Mouse (Mus musculus): Measurements from ENCODE around the gene 4933430I17Rik. TPM values are rescaled to one million over a fixed set of nuclear protein-coding genes. Genes with fewer than 3 reads are reported as not detected.

4933430I17Rik gene
- polyA plus RNA-seq, 2 experiments = 0.35 to 0.54 TPM

DNA sequence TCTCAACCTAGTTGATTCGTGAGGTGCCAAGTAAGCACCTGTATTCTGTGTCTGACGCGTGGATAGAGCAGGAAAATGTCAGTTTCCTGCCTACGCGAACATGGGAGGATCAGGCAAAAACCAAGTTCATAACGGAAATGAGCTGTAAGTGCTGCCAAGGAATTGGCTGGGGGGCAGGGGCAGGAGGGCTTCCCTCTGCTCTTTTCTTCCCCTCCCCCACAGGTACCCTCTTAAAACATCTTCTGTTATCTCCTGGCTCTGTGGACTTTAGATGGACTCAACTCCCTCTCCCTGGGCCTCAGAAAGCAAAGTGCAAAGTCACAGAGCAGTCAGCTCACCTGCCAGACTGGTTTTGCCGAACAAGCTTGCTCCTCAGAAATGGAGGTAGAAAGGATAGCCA lies 22.2 kb upstream of the 4933430I17Rik start:
- Histone ChIP-seq H3K36me3 (ENCODE audit: control insufficient read depth, insufficient read depth, low read length) (peaks cover 32% of the 10 kb centered on the region), H3K4me1 (ENCODE audit: control insufficient read depth, insufficient read depth, low read length) (peaks cover 13% of the 10 kb centered on the region), H3K9ac (ENCODE audit: low read depth, low read length, severe bottlenecking) (no peak overlapping the region), H3K4me2 (replicated peaks; ENCODE audit: low read depth, low read length, severe bottlenecking) (no peak overlapping the region), H3K9me3 (ENCODE audit: control insufficient read depth, low read length) (no peaks in the 10 kb centered on the region), H3K27ac (replicated peaks; ENCODE audit: low read depth, low read length) (no peak overlapping the region), H3K27me3 (ENCODE audit: control insufficient read depth, insufficient read depth, low read length) (no peaks in the 10 kb centered on the region), H3K4me3 (replicated peaks; ENCODE audit: low read length) (no peak overlapping the region)
- ATAC-seq (ENCODE audit: low FRiP score, low read depth) = no peak
- WGBS = 71% methylated on average over 7 of the region's 7 CpGs
- DNase-seq (ENCODE audit: low spot score) = no peak
- no peak for TF ChIP-seq POLR2A (IDR thresholded peaks at IDR 0.05; ENCODE audit: borderline replicate concordance, extremely low read depth, insufficient read depth, insufficient read length)

DNA sequence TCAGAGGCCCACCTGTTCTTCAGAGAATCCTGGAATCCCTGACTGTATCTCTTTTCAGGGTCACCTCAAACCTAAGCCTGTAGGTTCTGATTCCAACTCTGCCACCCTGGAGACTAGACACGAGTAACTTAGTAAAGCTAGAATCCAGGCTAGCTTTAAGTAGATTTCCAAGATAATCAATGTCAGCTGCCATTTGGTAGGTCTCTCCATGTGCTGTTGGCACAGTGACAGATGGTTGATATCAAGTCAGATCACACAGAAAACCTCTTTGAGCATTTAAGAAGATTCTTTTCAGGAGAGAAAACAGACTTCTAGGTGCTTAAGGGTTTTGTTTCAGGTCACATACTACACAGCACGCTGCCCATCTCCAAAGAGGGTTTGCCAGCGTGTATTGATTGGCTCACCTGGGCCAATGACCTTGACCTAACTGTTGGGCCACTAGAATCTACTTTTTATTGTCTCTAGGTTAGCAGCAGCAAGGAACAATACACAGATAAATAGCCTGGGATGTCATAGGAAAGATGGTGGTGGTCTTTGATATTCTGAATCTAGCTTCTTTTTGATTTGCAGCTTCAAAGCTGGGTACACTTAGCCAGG lies 21.7 kb upstream of the 4933430I17Rik start, which contains the start of gene Hdhd3:
TSS of gene Hdhd3 (minus strand) at position 94 of the 597 bp plus-strand sequence.
- H3K27ac ChIP-seq (replicated peaks; ENCODE audit: low read depth, low read length) = no peak within 1 kb of the TSS
- H3K36me3 ChIP-seq (ENCODE audit: control insufficient read depth, insufficient read depth, low read length) = peaks cover 33% of the 10 kb centered on the region
- H3K9ac ChIP-seq (ENCODE audit: low read depth, low read length, severe bottlenecking) = peak within 1 kb of the TSS; percentile 73
- H3K27me3 ChIP-seq (ENCODE audit: control insufficient read depth, insufficient read depth, low read length) = no peaks in the 10 kb centered on the region
- TF ChIP-seq POLR2A (IDR thresholded peaks at IDR 0.05; ENCODE audit: borderline replicate concordance, extremely low read depth, insufficient read depth, insufficient read length) = no peak
- DNase-seq (ENCODE audit: low spot score) = no peak
- 70% methylated on average over 3 of the region's 3 CpGs for WGBS
- peak within 1 kb of the TSS; percentile 79 for H3K4me3 ChIP-seq (replicated peaks; ENCODE audit: low read length)
- H3K4me2 ChIP-seq (replicated peaks; ENCODE audit: low read depth, low read length, severe bottlenecking) = peak within 1 kb of the TSS; percentile 56
- H3K9me3 ChIP-seq (ENCODE audit: control insufficient read depth, low read length) = no peaks in the 10 kb centered on the region
- peaks cover 13% of the 10 kb centered on the region for H3K4me1 ChIP-seq (ENCODE audit: control insufficient read depth, insufficient read depth, low read length)
- ATAC-seq (ENCODE audit: low FRiP score, low read depth) = no peak

DNA sequence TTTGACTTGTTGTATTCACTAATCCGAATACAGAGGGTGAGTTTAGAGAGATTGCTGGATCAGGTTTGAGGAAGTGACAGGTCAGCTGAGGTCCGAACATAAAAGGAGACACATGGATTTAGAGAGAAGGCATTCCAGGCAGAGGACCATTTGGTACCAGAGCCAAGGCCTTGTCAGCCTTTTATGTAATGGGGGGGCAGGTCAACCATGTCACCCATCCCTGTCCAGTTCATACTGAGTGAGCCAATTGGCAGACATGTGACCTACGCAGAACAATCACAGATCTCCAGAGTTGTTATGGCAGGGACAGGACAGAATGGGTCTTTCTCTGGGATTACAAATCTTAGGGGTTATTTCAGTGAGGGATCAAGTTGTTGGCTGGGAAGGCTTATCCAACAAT lies 19.2 kb upstream of the 4933430I17Rik start:
- Histone ChIP-seq H3K4me2 (replicated peaks; ENCODE audit: low read depth, low read length, severe bottlenecking) (no peak overlapping the region), H3K4me3 (replicated peaks; ENCODE audit: low read length) (no peak overlapping the region), H3K27me3 (ENCODE audit: control insufficient read depth, insufficient read depth, low read length) (no peaks in the 10 kb centered on the region), H3K9ac (ENCODE audit: low read depth, low read length, severe bottlenecking) (no peak overlapping the region), H3K27ac (replicated peaks; ENCODE audit: low read depth, low read length) (no peak overlapping the region), H3K36me3 (ENCODE audit: control insufficient read depth, insufficient read depth, low read length) (peaks cover 43% of the 10 kb centered on the region), H3K4me1 (ENCODE audit: control insufficient read depth, insufficient read depth, low read length) (peaks cover 9% of the 10 kb centered on the region), H3K9me3 (ENCODE audit: control insufficient read depth, low read length) (no peaks in the 10 kb centered on the region)
- TF ChIP-seq POLR2A (IDR thresholded peaks at IDR 0.05; ENCODE audit: borderline replicate concordance, extremely low read depth, insufficient read depth, insufficient read length) = no peak
- WGBS = 84% methylated on average over 3 of the region's 3 CpGs
- DNase-seq (ENCODE audit: low spot score) (no peak), ATAC-seq (ENCODE audit: low FRiP score, low read depth) (no peak)

DNA sequence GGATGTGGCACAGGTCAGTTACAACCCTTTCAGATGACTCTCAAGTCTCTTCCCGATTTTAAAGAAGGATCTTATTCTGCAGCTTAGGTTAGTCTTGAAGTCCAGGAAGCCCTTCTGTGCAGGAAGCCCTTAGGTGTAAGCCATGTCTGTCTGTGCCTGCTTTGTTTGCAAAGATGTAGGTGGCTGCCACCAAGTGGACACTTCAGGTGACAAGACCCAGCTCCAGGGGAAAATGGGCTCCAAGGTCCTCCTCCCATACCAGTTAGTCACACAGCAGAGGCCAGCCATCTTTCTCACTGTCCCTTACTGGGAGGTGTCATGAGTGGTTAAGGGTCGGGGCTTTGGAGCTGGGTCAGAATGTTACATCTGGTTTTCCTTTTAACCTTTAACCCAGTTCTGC lies 18.4 kb upstream of the 4933430I17Rik start:
- Histone ChIP-seq H3K4me3 (replicated peaks; ENCODE audit: low read length) (no peak overlapping the region), H3K27me3 (ENCODE audit: control insufficient read depth, insufficient read depth, low read length) (no peaks in the 10 kb centered on the region), H3K36me3 (ENCODE audit: control insufficient read depth, insufficient read depth, low read length) (peaks cover 51% of the 10 kb centered on the region), H3K4me1 (ENCODE audit: control insufficient read depth, insufficient read depth, low read length) (0 out of 2 replicates have a peak, but pooled peaks cover 3% of the 10 kb centered on the region), H3K9me3 (ENCODE audit: control insufficient read depth, low read length) (no peaks in the 10 kb centered on the region), H3K4me2 (replicated peaks; ENCODE audit: low read depth, low read length, severe bottlenecking) (no peak overlapping the region), H3K27ac (replicated peaks; ENCODE audit: low read depth, low read length) (no peak overlapping the region), H3K9ac (ENCODE audit: low read depth, low read length, severe bottlenecking) (no peak overlapping the region)
- no peak for TF ChIP-seq POLR2A (IDR thresholded peaks at IDR 0.05; ENCODE audit: borderline replicate concordance, extremely low read depth, insufficient read depth, insufficient read length)
- ATAC-seq (ENCODE audit: low FRiP score, low read depth) = no peak
- 62% methylated on average over 2 of the region's 2 CpGs for WGBS
- no peak for DNase-seq (ENCODE audit: low spot score)

DNA sequence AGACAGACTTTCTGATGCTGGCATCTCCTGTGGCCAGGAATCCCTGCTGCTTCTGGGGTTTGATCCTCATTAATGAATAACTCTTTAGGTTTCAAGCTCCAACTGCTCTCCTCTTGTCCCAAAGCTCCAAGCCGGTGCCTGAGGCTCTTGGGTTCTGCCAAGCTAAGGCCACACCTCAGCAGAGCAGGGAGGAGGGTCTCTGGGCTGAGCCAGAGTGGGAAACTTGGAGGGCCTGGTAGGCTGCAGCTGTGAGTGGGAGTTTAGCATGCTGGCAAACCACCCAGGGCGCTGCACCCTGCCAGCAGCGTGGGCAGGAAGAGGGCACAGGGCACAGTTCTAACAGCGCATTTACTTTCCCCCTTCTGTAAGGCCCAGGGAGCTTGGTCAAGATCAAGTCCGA lies 16.3 kb upstream of the 4933430I17Rik start:
- H3K4me3 ChIP-seq (replicated peaks; ENCODE audit: low read length) = no peak overlapping the region
- no peaks in the 10 kb centered on the region for H3K9me3 ChIP-seq (ENCODE audit: control insufficient read depth, low read length)
- WGBS = 90% methylated on average over 5 of the region's 5 CpGs
- ATAC-seq (ENCODE audit: low FRiP score, low read depth) (no peak), DNase-seq (ENCODE audit: low spot score) (no peak)
- TF ChIP-seq POLR2A (IDR thresholded peaks at IDR 0.05; ENCODE audit: borderline replicate concordance, extremely low read depth, insufficient read depth, insufficient read length) = no peak
- no peaks in the 10 kb centered on the region for H3K4me1 ChIP-seq (ENCODE audit: control insufficient read depth, insufficient read depth, low read length)
- no peak overlapping the region for H3K27ac ChIP-seq (replicated peaks; ENCODE audit: low read depth, low read length)
- no peaks in the 10 kb centered on the region for H3K27me3 ChIP-seq (ENCODE audit: control insufficient read depth, insufficient read depth, low read length)
- no peak overlapping the region for H3K4me2 ChIP-seq (replicated peaks; ENCODE audit: low read depth, low read length, severe bottlenecking)
- peaks cover 71% of the 10 kb centered on the region for H3K36me3 ChIP-seq (ENCODE audit: control insufficient read depth, insufficient read depth, low read length)
- no peak overlapping the region for H3K9ac ChIP-seq (ENCODE audit: low read depth, low read length, severe bottlenecking)
